Mouse (Mus musculus) layer of hippocampus, adult 8-10 months (tissue): ENCODE measurements at regions not wholly inside any gene's neighbourhood (a gene's known extent, or its start where the extent isn't known, plus 50 kb on each side); places are given as distances from the start of the nearest gene placed in this dataset.

Source experiments
- DNase-seq, 2 experiments: peaks; one replicate each; pipeline ENCODE4 v3.0.0; 2022; ENCODE audit warnings: low spot score in 2 of 2

- no peak for DNase-seq
These were observed 63.4 kb upstream of the 1700008P02Rik start for GRCm38 (mm10) chr3:6683679-6684078.

- no peak for DNase-seq
These were observed 61.2 kb upstream of the 1700008P02Rik start for GRCm38 (mm10) chr3:6681411-6681810.

DNA sequence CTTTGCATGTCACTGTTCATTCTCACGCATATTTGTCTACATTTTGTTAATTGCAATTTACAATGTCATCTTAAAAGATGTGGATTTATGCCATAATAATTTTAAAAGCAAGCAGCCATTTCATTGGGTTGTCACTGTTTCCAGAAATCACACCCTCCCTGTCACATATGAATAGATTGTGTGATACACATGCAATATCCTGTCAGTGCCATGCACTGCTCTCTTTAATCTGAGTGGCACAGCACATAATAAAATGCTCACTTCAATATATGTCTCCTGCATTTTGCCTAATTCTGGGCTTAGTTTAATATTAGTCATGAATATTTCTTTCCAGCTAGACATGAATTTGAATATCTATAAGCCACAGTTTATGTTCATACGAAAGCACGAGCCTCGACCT lies 56.1 kb upstream of the 1700008P02Rik start:
- no peak for DNase-seq

DNA sequence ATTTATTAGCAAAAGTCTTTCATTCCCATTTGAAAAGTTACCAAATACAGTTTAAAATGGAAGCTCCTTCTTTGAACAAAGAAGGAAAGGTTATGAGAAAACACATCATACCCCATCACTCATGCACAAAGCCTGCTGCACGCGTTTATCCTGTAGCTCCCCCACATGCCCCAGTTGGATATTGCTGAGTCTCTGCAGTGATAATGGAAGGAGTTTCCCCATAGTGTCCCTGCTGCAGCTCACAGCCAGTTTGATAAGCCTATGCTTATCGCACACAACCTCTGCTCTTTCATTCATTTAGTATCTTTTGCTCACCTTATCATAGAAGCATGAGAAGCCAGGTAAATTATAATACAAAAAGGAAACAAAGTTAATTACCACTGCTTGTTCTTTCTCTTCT lies 55.1 kb upstream of the 1700008P02Rik start:
- no peak for DNase-seq
